Mouse (Mus musculus): ENCODE results near the gene Olfr857. TPM values are rescaled to one million over a fixed set of nuclear protein-coding genes. Genes with fewer than 3 reads are reported as not detected.

The Olfr857 gene
- 0.01 TPM in 1 of 2 replicates, not detected in the other for polyA plus RNA-seq (2012; rRNA removed)

DNA sequence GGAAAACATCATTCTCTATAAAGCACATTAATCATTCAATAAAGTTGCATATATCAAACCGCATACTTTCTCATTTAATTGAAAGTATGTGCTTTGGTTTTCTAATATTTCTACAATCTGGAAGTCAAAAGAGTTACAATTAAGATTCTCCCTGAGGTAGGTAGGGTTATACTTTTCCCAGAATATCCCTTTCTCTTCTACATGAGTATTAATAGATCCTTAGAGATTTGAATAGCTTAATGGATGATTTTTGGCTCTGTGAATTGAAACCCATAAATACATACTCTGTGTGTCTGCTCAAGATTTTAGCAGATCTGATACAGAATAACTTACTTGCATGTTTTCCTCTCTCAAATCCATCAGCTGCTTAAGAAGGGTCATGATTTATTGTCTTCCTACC lies at the start of gene Olfr857:
Olfr857 (plus strand) TSS at position 301 of the 400 bp plus-strand sequence.

Other genes with a start within 250 kb of the Olfr857 start
- not detected in 2 replicates for gene Olfr850, start 231.2 kb upstream of the Olfr857 start, polyA plus RNA-seq (2012; rRNA removed)
- not detected in 2 replicates for gene Olfr851, start 216.1 kb upstream of the Olfr857 start, polyA plus RNA-seq (2012; rRNA removed)
- not detected in 2 replicates for gene Olfr853, start 168.4 kb upstream of the Olfr857 start, polyA plus RNA-seq (2012; rRNA removed)
- not detected in 2 replicates for gene Olfr854, start 142.1 kb upstream of the Olfr857 start, polyA plus RNA-seq (2012; rRNA removed)
- gene Olfr855, start 126.8 kb upstream of the Olfr857 start, polyA plus RNA-seq (2012; rRNA removed), result not detected in 2 replicates
- 4.2 and 4.8 TPM in 2 replicates for gene Zfp317, start 87.3 kb upstream of the Olfr857 start, polyA plus RNA-seq (2012; rRNA removed)
- gene Olfr58, start 70.8 kb downstream of the Olfr857 start, polyA plus RNA-seq (2012; rRNA removed), result not detected in 2 replicates
- gene Olfr859, start 95.5 kb downstream of the Olfr857 start, polyA plus RNA-seq (2012; rRNA removed), result not detected in 2 replicates
- not detected in 2 replicates for gene Olfr860, start 140.3 kb downstream of the Olfr857 start, polyA plus RNA-seq (2012; rRNA removed)
- not detected in 2 replicates for gene Olfr862, start 178.6 kb downstream of the Olfr857 start, polyA plus RNA-seq (2012; rRNA removed)
- not detected in 2 replicates for gene Olfr77, start 207.4 kb downstream of the Olfr857 start, polyA plus RNA-seq (2012; rRNA removed)